Mouse (Mus musculus) v-Abl transformed pro-B cells (cell line): Measurements from ENCODE around the gene Agr2.

Source experiments
- in situ Hi-C, 2 experiments: fragments of 400-800 bp; cut with MboI; formaldehyde crosslinking; loops; one replicate each; pipeline ENCODE4 v1.15.1; 2025; ENCODE audit not compliant: unreplicated experiment in 2 of 2

The Agr2 gene

DNA sequence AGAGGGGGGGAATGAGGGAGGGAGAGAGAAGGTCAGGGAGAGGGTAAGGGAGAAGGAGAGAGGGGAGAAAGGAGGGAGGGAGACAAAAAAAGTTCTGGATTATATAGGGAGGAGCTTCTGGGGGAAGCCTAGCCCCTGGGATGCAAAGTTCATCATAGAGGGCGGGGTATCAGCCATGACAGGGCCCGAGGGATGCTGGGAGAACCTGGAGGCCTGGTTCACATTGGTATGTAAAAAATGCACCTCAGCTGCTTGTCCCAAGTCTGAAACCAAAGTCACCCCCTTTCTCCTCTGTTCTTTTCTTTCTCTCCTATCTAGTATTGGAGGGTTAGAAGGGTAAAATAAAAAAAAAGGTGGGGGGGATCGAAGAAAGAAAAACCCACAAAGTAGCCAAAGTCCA lies 27.4 kb downstream of the Agr2 start:
- in situ Hi-C loops = loop anchor here in 1 of 2 experiments (25.0 kb wide), 1 partner anchor 917 kb away; no protein-coding TSS in a partner anchor

GRCm38 (mm10) chr12:36020710-36021109 lies 28.0 kb downstream of the Agr2 start:
- in situ Hi-C loops = loop anchor here in 1 of 2 experiments (25.0 kb wide), 1 partner anchor 917 kb away; no protein-coding TSS in a partner anchor

DNA sequence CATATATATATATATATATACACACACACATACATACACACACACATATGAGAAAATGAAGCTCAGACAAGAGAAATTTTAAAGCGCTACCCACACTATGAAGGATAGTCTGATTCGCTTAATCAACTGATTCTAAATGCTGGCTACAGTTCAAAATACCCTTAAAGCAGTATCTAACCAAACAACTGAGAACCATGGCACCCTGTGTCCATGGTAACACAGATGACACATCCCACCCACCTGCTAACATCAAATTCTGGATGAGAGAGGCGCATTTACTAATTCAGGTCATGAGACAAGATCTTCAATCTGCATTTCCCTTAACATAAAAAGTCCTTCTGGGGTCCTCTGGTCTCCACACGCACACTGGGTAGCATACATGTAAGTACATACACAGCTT lies 33.4 kb downstream of the Agr2 start:
- in situ Hi-C loops = loop anchor here (25.0 kb wide), 2 partner anchors 1314 to 1339 kb away; no protein-coding TSS in a partner anchor

DNA sequence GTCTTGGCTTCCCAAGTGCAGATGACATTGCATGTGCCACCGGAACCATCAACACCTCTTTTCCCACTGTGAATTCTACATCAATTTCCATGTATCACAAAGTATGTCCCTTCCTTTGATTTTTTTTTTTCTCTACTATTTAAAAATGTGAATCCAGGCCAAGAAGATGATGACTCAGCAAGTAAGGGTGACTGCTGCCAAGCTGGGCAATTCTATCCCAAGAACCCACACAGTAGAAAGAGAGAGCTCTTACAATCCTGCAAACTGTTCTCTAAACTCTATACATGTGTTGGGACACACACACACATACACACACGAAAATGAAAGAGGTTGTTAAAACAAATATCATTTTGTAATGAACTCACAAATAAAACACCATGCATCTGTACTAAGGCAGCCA lies 34.5 kb downstream of the Agr2 start:
- in situ Hi-C loops = loop anchor here (25.0 kb wide), 2 partner anchors 1315 to 1340 kb away; no protein-coding TSS in a partner anchor

DNA sequence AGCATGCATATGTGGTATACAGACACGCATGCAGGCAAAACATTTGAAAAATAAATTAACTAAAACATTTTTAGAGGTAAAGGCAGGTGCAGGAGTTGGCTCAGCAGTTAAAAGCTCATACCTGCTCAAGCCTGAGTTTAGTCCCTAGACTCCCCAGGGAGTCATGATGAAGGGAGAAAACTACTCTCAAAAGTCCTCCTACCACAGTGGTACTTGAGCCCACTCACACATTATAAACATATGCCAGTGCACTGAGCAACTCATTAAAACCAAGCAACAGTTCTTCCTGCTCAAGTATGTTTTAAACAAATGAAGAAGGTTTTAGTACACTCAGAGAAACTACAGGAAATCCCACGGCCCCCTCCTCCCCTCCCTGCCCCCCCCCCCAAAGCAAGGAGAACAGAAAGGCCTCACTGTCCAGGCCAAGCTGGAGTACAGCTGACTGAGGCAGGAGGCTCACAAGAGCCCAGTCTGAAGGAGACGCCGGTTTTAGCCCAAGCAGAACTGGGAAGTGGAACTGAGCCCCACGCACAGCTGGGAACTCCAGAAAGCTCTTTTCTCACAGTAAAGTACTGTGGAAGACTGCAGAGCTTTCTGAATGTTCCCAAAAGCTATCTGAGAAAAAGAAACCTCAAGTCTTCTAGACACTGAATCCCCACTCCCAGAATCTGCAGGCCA lies 36.4 kb downstream of the Agr2 start:
- in situ Hi-C loops = loop anchor here (25.0 kb wide), 2 partner anchors 1317 to 1342 kb away; no protein-coding TSS in a partner anchor

DNA sequence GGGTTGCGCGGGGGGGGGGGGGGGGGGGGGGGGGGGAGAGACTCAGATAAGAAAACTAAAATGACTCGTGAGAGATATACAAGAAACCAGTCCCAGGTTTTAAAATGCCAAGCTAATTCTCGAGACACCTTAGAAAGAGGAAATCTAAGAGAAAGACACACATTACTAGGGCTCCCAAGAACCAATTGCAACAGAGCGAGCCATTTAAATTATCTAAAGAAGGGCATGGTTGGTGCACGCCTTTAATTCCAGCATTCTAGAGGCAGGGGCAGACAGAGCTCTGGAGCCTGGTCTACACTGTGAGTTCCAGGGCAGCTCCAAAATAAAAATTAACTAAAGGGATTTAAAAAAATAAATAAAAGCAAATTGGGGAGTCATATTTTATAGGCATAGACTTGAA lies 37.0 kb downstream of the Agr2 start:
- in situ Hi-C loops = loop anchor here (25.0 kb wide), 2 partner anchors 1317 to 1342 kb away; no protein-coding TSS in a partner anchor

GRCm38 (mm10) chr12:36030660-36031363 lies 38.1 kb downstream of the Agr2 start:
- in situ Hi-C loops = loop anchor here (25.0 kb wide), 2 partner anchors 1319 to 1344 kb away; no protein-coding TSS in a partner anchor

- in situ Hi-C loops = loop anchor here (25.0 kb wide), 2 partner anchors 1320 to 1345 kb away; no protein-coding TSS in a partner anchor
Observed at GRCm38 (mm10) chr12:36032419-36032818, 39.7 kb downstream of the Agr2 start.

DNA sequence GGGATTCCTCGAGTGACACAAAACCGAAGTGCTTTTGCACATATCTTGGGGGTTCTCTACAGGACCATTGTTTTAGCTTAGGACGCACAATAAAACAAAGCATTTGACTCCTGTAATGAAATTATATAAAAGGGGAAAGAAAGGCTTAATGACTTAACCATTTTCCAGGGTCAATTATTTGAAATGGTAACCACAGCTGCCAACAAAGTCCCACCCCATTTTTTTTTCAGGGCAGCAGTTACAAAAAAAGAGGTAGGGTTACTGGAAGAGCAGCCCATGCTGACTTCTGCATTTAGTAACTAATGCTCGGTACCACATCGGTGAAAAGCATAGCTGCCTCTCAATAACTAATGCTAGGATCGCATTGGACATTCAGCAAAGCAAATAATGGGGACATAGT lies 42.8 kb downstream of the Agr2 start:
- in situ Hi-C loops = loop anchor here (5.0 to 25.0 kb wide), 3 partner anchors 33 to 1348 kb away; no protein-coding TSS in a partner anchor

DNA sequence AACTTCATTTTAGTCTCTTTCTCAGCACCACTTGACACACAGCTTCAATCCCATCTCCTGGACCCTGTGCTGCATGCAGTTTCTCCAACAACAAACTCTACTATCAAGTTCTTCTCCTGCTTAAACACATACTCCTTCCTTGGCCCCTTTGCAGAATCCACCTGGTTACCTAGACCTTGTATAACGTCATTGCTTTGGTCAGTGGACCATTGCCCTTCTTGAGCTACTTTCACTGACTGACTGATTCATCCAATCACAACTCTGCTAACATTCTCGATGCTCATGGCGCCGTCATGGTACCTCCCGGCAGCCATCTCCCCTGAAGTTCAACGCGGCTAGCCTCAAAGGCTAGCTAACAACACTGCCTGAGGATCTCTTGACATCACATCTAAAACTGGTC lies 43.4 kb downstream of the Agr2 start:
- in situ Hi-C loops = loop anchor here (5.0 to 25.0 kb wide), 3 partner anchors 34 to 1349 kb away; no protein-coding TSS in a partner anchor

DNA sequence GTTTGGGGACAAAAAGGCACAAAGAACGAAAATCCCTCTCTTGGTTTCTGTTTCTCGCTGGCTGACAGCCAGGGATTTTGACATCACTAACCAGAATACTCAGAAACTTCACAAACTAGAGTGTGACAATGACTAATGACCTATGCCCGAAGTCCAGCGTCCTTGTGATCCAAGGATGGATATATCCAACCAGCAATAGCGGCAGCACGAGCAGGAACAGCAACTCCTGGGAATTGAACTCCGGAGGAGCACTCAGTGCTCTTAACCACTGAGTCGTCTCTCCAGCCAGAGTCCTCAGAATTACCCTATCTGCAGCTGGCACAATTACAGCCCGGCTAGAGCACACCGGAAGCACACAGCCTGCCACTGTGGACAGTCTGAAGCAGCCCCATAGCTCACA lies 44.1 kb downstream of the Agr2 start:
- in situ Hi-C loops = loop anchor here (5.0 to 25.0 kb wide), 3 partner anchors 34 to 1349 kb away; no protein-coding TSS in a partner anchor

- in situ Hi-C loops = loop anchor here (5.0 to 25.0 kb wide), 7 partner anchors 37 to 1352 kb away; partner anchors contain the start of genes Ankmy2 (in 2 of the 2) and Bzw2 (in 2 of the 2)
Observed at GRCm38 (mm10) chr12:36039541-36040084, 46.9 kb downstream of the Agr2 start.

DNA sequence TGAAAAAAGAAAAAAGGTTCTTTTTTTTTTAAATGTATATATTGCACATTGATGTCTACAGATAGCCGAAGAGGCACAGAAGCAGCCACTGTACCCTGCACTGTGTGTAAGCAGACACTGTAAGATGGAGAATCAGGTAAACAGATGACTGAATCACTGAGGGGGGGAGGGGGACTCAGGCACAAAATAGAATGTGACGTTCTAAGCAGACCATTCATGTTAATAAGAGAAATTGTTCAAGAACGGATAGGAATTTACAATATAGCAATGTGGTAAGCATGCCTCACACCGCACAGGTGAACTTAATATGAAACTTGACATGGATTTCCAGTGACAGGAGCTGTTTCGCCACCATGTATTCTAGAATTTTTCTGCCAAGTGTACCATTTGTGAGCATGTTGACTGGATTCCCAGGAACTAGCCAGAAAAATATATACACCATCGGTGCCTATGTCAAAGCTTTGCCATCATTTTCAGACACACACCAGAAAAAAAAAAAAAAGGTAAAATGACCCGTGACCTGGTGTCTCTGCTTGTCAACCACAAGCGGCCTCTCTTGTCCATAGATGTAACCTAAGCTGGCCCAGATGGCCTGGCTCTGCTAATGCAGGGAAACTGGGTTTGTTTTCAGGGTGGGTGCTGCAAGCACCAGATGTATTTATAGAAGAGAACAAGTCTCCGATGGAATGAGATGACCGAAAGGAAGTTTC lies 48.0 kb downstream of the Agr2 start:
- in situ Hi-C loops = loop anchor here (5.0 to 25.0 kb wide), 6 partner anchors 117 to 1353 kb away; partner anchors contain the start of genes Ankmy2 (in 2 of the 2) and Bzw2 (in 2 of the 2)

GRCm38 (mm10) chr12:36041281-36041589 lies 48.5 kb downstream of the Agr2 start:
- in situ Hi-C loops = loop anchor here (5.0 to 25.0 kb wide), 6 partner anchors 116 to 1354 kb away; partner anchors contain the start of genes Ankmy2 (in 2 of the 2) and Bzw2 (in 2 of the 2)

- in situ Hi-C loops = loop anchor here (5.0 to 25.0 kb wide), 6 partner anchors 115 to 1355 kb away; partner anchors contain the start of genes Ankmy2 (in 2 of the 2) and Bzw2 (in 2 of the 2)
Observed at GRCm38 (mm10) chr12:36041703-36042347, 49.1 kb downstream of the Agr2 start.

GRCm38 (mm10) chr12:36042348-36042778 lies 49.7 kb downstream of the Agr2 start, which contains the start of gene Tspan13:
Tspan13 (minus strand) TSS chr12:36042500.
- in situ Hi-C loops = loop anchor here (5.0 to 25.0 kb wide), 6 partner anchors 115 to 1355 kb away; partner anchors contain the start of genes Ankmy2 (in 2 of the 2) and Bzw2 (in 2 of the 2)

DNA sequence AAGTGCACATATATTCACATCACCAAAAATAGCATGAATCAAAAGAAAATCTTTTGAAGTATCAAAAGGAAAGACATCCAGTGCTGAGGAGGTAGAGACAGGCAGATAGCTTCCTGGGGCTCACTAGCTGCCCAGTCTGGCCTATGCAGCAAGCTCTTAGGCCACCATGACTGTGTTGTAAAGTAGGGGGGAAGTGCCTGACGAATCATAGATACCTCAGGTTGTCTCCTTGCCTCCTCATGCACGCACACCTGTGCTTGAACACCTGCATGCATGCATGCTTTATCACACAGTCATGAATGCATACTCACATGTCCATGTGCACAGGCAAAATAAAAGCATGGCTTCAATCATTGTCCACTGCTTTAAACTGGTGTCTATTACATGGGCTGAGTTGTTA lies 52.0 kb downstream of the Agr2 start:
- in situ Hi-C loops = loop anchor here (5.0 to 25.0 kb wide), 6 partner anchors 113 to 1357 kb away; partner anchors contain the start of genes Ankmy2 (in 2 of the 2) and Bzw2 (in 2 of the 2)

GRCm38 (mm10) chr12:36046196-36046595 lies 53.5 kb downstream of the Agr2 start:
- in situ Hi-C loops = loop anchor here (10.0 to 25.0 kb wide), 4 partner anchors 151 to 1359 kb away; no protein-coding TSS in a partner anchor

GRCm38 (mm10) chr12:36047593-36047992 lies 54.9 kb downstream of the Agr2 start:
- in situ Hi-C loops = loop anchor here (10.0 to 25.0 kb wide), 4 partner anchors 153 to 1360 kb away; no protein-coding TSS in a partner anchor
